Mouse (Mus musculus): ENCODE measurements around the gene Olfr813. TPM values are rescaled to one million over a fixed set of nuclear protein-coding genes. Genes with fewer than 3 reads are reported as not detected.
"Not testable (repeated sequence)": the region's sequence is repeated elsewhere in the genome, so short reads cannot be mapped to it uniquely, and the experiment has no call there.

Gene Olfr813
- not detected in 2 replicates for polyA plus RNA-seq (2015; fragmentation: Nextera tagmentation; extraction: Ambion mirVana)

- no peaks in the 10 kb centered on the region for H3K36me3 ChIP-seq
- H3K4me2 ChIP-seq (replicated peaks) = no peak within 1 kb of the TSS
- no peak within 1 kb of the TSS for H3K27ac ChIP-seq
- H3K9ac ChIP-seq = no peak within 1 kb of the TSS
- H3K27me3 ChIP-seq (replicated peaks) = no peaks in the 10 kb centered on the region
- H3K4me1 ChIP-seq (replicated peaks) = no peaks in the 10 kb centered on the region
- H3K4me3 ChIP-seq (replicated peaks) = no peak within 1 kb of the TSS
- ATAC-seq = no peak
- no peaks in the 10 kb centered on the region for H3K9me3 ChIP-seq
Observed at GRCm38 (mm10) chr10:129855067-129855466, at the start of gene Olfr813. Gene Olfr813, plus strand, starts transcription at chr10:129855367.

GRCm38 (mm10) chr10:129845994-129846393, 9.2 kb upstream of the Olfr813 start, which contains the start of gene Olfr812:
Gene Olfr812, minus strand, starts transcription at chr10:129846094.
- WGBS = 63% methylated on average over 1 of the region's 1 CpGs
- H3K36me3 ChIP-seq = no peaks in the 10 kb centered on the region
- H3K9ac ChIP-seq = no peak within 1 kb of the TSS

DNA sequence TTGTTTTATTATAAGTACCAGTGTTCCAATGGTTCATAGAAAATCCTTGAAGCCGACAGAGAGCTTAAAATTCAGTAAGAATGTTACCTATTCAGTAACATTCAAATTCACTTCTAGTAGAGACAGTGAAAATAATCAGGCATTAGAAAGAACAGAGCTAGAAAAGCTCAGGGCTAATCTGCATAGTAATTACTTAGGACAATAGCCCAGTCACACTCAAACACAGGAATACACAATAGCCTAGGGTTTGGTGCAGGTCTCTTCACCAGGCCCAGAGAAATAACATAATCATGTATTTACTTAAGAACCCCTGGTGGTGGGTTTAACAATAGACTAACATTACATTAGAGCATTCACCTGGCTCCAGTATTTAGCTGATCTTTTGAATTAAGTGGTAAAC, 7.8 kb upstream of the Olfr813 start:
- H3K4me1 ChIP-seq (replicated peaks) = no peaks in the 10 kb centered on the region
- no peak overlapping the region for H3K4me3 ChIP-seq (replicated peaks)
- no peak overlapping the region for H3K4me2 ChIP-seq (replicated peaks)
- no peak overlapping the region for H3K27ac ChIP-seq
- H3K27me3 ChIP-seq (replicated peaks) = no peaks in the 10 kb centered on the region
- H3K9ac ChIP-seq = no peak overlapping the region
- no peaks in the 10 kb centered on the region for H3K36me3 ChIP-seq
- WGBS = 81% methylated on average over 1 of the region's 1 CpGs
- H3K9me3 ChIP-seq = no peaks in the 10 kb centered on the region
- no peak for ATAC-seq

More at GRCm38 (mm10) chr10:129845994-129846393, 9.2 kb upstream of the Olfr813 start, which contains the start of gene Olfr812:
- no peak within 1 kb of the TSS for H3K27ac ChIP-seq
- H3K9me3 ChIP-seq = no peaks in the 10 kb centered on the region
- ATAC-seq = no peak
- H3K27me3 ChIP-seq (replicated peaks) = no peaks in the 10 kb centered on the region
- no peak within 1 kb of the TSS for H3K4me2 ChIP-seq (replicated peaks)
- no peaks in the 10 kb centered on the region for H3K4me1 ChIP-seq (replicated peaks)
- H3K4me3 ChIP-seq (replicated peaks) = no peak within 1 kb of the TSS

DNA sequence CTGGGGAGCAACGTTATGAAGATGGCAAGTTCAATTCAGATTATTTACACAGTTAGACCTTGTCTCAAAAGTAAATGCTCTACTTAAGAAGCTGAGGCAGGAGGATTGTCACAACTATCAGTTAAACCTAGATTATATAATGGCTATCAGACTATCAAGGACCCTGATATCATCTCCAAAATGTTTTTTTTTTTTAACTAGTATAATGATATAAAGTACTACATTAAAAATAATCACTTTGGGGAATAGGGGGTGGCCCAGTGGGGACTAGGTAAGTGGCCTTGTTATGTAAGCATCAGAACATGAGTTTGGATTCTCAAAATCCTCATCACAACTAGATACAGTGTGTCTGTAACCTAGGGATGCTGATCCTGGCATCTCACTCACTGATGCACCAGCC, 24.6 kb downstream of the Olfr813 start, which contains the start of gene Olfr814:
Gene Olfr814 (minus strand): TSS at position 101 of the 400 bp plus-strand sequence.
- not testable (repeated sequence) for ATAC-seq; H3K27me3 ChIP-seq (replicated peaks); H3K9ac ChIP-seq; H3K4me3 ChIP-seq (replicated peaks); H3K36me3 ChIP-seq; H3K4me1 ChIP-seq (replicated peaks); H3K27ac ChIP-seq; H3K9me3 ChIP-seq; H3K4me2 ChIP-seq (replicated peaks)
- WGBS = 60% methylated on average over 1 of the region's 1 CpGs

DNA sequence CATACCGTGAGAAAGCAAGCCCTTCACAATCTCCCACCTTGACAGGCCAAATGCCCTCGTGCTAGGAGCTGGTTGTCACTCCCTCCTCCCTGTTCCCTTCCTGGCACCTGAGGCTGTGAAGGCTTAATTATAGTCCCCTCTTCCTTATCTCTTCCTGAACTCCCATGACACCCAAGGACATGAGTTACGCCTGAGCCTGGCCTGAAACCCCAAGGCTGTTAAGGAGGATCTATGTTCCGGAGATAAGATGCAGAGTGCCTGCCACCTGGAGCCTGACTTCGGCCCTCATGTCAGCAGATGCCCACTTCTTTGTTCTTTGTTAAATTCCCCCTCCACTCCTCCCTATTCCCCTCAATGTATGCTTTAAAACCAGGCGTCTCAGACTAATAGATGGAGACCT, 30.3 kb downstream of the Olfr813 start:
- H3K27ac ChIP-seq; H3K27me3 ChIP-seq (replicated peaks); ATAC-seq; H3K9ac ChIP-seq; H3K9me3 ChIP-seq; H3K36me3 ChIP-seq; H3K4me3 ChIP-seq (replicated peaks); H3K4me2 ChIP-seq (replicated peaks); H3K4me1 ChIP-seq (replicated peaks): not testable (repeated sequence)
- WGBS = 72% methylated on average over 6 of the region's 6 CpGs

DNA sequence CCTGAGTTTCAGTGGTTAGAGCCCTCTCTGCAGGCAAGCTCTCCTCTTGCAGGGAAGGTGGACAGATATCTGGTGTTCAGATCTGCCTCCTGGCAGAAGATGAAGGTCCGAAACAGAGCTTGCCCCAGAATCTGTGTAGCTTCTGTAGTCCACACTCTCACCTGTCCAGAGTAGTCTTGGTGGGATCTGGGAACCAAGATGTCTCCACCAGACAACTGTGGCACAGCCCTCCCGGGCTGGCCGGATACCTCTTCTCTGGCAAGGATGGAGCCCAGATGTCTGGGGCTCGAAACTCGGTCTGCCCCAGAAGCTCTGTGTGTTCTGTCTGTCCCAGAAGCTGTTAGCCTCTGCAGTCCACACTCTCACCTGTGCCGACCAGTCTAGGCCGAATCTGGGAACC, 30.8 kb downstream of the Olfr813 start:
- Histone ChIP-seq H3K4me2 (replicated peaks) (no peak overlapping the region), H3K4me3 (replicated peaks) (no peak overlapping the region), H3K27ac (no peak overlapping the region), H3K9ac (no peak overlapping the region), H3K36me3 (no peaks in the 10 kb centered on the region), H3K4me1 (replicated peaks) (no peaks in the 10 kb centered on the region), H3K27me3 (replicated peaks) (no peaks in the 10 kb centered on the region), H3K9me3 (no peaks in the 10 kb centered on the region)
- no peak for ATAC-seq
- 89% methylated on average over 7 of the region's 7 CpGs for WGBS

DNA sequence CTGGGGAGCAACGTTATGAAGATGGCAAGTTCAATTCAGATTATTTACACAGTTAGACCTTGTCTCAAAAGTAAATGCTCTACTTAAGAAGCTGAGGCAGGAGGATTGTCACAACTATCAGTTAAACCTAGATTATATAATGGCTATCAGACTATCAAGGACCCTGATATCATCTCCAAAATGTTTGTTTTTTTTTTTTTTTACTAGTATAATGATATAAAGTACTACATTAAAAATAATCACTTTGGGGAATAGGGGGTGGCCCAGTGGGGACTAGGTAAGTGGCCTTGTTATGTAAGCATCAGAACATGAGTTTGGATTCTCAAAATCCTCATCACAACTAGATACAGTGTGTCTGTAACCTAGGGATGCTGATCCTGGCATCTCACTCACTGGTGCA, 50.6 kb downstream of the Olfr813 start, which contains the start of gene Olfr815:
Gene Olfr815 (minus strand): TSS at position 101 of the 400 bp plus-strand sequence.
- not testable (repeated sequence) for H3K36me3 ChIP-seq; H3K9ac ChIP-seq; H3K9me3 ChIP-seq; H3K4me1 ChIP-seq (replicated peaks); H3K4me2 ChIP-seq (replicated peaks); H3K27me3 ChIP-seq (replicated peaks); ATAC-seq; H3K27ac ChIP-seq; H3K4me3 ChIP-seq (replicated peaks)
- WGBS = 68% methylated on average over 1 of the region's 1 CpGs

Other genes with a start within 250 kb of the Olfr813 start
- gene Olfr796, start 242.8 kb upstream of the Olfr813 start, polyA plus RNA-seq (2015; fragmentation: Nextera tagmentation; extraction: Ambion mirVana) = not detected in 2 replicates
- not detected in 2 replicates for gene Olfr798, start 227.4 kb upstream of the Olfr813 start, polyA plus RNA-seq (2015; fragmentation: Nextera tagmentation; extraction: Ambion mirVana)
- gene Olfr799, start 217.9 kb upstream of the Olfr813 start, polyA plus RNA-seq (2015; fragmentation: Nextera tagmentation; extraction: Ambion mirVana) = not detected in 2 replicates
- not detected in 2 replicates for gene Olfr800, start 197.7 kb upstream of the Olfr813 start, polyA plus RNA-seq (2015; fragmentation: Nextera tagmentation; extraction: Ambion mirVana)
- not detected in 2 replicates for gene Olfr801, start 181.5 kb upstream of the Olfr813 start, polyA plus RNA-seq (2015; fragmentation: Nextera tagmentation; extraction: Ambion mirVana)
- not detected in 2 replicates for gene Olfr802, start 167.2 kb upstream of the Olfr813 start, polyA plus RNA-seq (2015; fragmentation: Nextera tagmentation; extraction: Ambion mirVana)
- gene Olfr803, start 161.1 kb upstream of the Olfr813 start, polyA plus RNA-seq (2015; fragmentation: Nextera tagmentation; extraction: Ambion mirVana) = not detected in 2 replicates
- not detected in 2 replicates for gene Olfr804, start 152.2 kb upstream of the Olfr813 start, polyA plus RNA-seq (2015; fragmentation: Nextera tagmentation; extraction: Ambion mirVana)
- not detected in 2 replicates for gene Olfr805, start 126.0 kb upstream of the Olfr813 start, polyA plus RNA-seq (2015; fragmentation: Nextera tagmentation; extraction: Ambion mirVana)
- gene Olfr806, start 113.4 kb upstream of the Olfr813 start, polyA plus RNA-seq (2015; fragmentation: Nextera tagmentation; extraction: Ambion mirVana) = not detected in 2 replicates
- not detected in 2 replicates for gene Olfr807, start 97.6 kb upstream of the Olfr813 start, polyA plus RNA-seq (2015; fragmentation: Nextera tagmentation; extraction: Ambion mirVana)
- not detected in 2 replicates for gene Olfr808, start 89.9 kb upstream of the Olfr813 start, polyA plus RNA-seq (2015; fragmentation: Nextera tagmentation; extraction: Ambion mirVana)
- not detected in 2 replicates for gene Olfr809, start 80.7 kb upstream of the Olfr813 start, polyA plus RNA-seq (2015; fragmentation: Nextera tagmentation; extraction: Ambion mirVana)
- gene Olfr810, start 60.5 kb upstream of the Olfr813 start, polyA plus RNA-seq (2015; fragmentation: Nextera tagmentation; extraction: Ambion mirVana) = not detected in 2 replicates
- not detected in 2 replicates for gene Olfr811, start 51.0 kb upstream of the Olfr813 start, polyA plus RNA-seq (2015; fragmentation: Nextera tagmentation; extraction: Ambion mirVana)
- gene Olfr812, start 9.3 kb upstream of the Olfr813 start, polyA plus RNA-seq (2015; fragmentation: Nextera tagmentation; extraction: Ambion mirVana) = not detected in 2 replicates
- gene Olfr814, start 24.5 kb downstream of the Olfr813 start, polyA plus RNA-seq (2015; fragmentation: Nextera tagmentation; extraction: Ambion mirVana) = not detected in 2 replicates
- not detected in 2 replicates for gene Olfr815, start 50.5 kb downstream of the Olfr813 start, polyA plus RNA-seq (2015; fragmentation: Nextera tagmentation; extraction: Ambion mirVana)
- not detected in 2 replicates for gene Olfr816, start 60.2 kb downstream of the Olfr813 start, polyA plus RNA-seq (2015; fragmentation: Nextera tagmentation; extraction: Ambion mirVana)
- not detected in 2 replicates for gene Olfr818, start 93.7 kb downstream of the Olfr813 start, polyA plus RNA-seq (2015; fragmentation: Nextera tagmentation; extraction: Ambion mirVana)
- not detected in 2 replicates for gene Olfr819, start 111.9 kb downstream of the Olfr813 start, polyA plus RNA-seq (2015; fragmentation: Nextera tagmentation; extraction: Ambion mirVana)
- not detected in 2 replicates for gene Olfr247, start 120.8 kb downstream of the Olfr813 start, polyA plus RNA-seq (2015; fragmentation: Nextera tagmentation; extraction: Ambion mirVana)
- not detected in 2 replicates for gene Gm10310, start 129.7 kb downstream of the Olfr813 start, polyA plus RNA-seq (2015; fragmentation: Nextera tagmentation; extraction: Ambion mirVana)
- gene Olfr820, start 157.3 kb downstream of the Olfr813 start, polyA plus RNA-seq (2015; fragmentation: Nextera tagmentation; extraction: Ambion mirVana) = not detected in 2 replicates
- gene Olfr821, start 175.0 kb downstream of the Olfr813 start, polyA plus RNA-seq (2015; fragmentation: Nextera tagmentation; extraction: Ambion mirVana) = not detected in 2 replicates
- not detected in 2 replicates for gene Olfr822, start 215.8 kb downstream of the Olfr813 start, polyA plus RNA-seq (2015; fragmentation: Nextera tagmentation; extraction: Ambion mirVana)